ENCODE assay signal across 8 mouse cellular contexts in genomic region chr8:105533892-105534329, GRCm38 (mm10). TPM values are rescaled to one million over a fixed set of nuclear protein-coding genes. Genes with fewer than 3 reads are reported as not detected.
A peak's percentile ranks its signal among the peaks of the same experiment; 100 is the strongest.
DNase-seq lines count a peak whose midpoint lies in the region; ATAC-seq lines count a peak whose summit lies in the region.

No protein-coding gene starts in this region.

- H3K4me1 ChIP-seq in hindbrain, embryonic 15.5 days (replicated peaks) = peaks cover 6% of the 10 kb centered on the region; the same call in 1 of the 2 replicates
- peaks cover 9% of the 10 kb centered on the region for H3K4me1 ChIP-seq in limb, embryonic 12.5 days (replicated peaks)
- peaks cover 17% of the 10 kb centered on the region for H3K4me1 ChIP-seq in midbrain, embryonic 13.5 days (replicated peaks)

- H3K27ac ChIP-seq in hindbrain, embryonic 15.5 days (replicated peaks) = 0 out of 2 replicates have a peak overlapping the region, but pooled peaks have one; percentile 13
- peak overlapping the region; percentile 70 for H3K27ac ChIP-seq in limb, embryonic 12.5 days
- no peak overlapping the region for H3K27ac ChIP-seq in midbrain, embryonic 13.5 days

- ATAC-seq in hindbrain, embryonic 15.5 days (ENCODE audit: low FRiP score, low read depth) = peak; percentile 68; the same call in 1 of the 2 replicates
- peak; percentile 50; the same call in 1 of the 2 replicates for ATAC-seq in limb, embryonic 12.5 days (ENCODE audit: insufficient number of reproducible peaks, insufficient read depth, low FRiP score, low TSS enrichment, low read depth)
- peak; percentile 71 for ATAC-seq in midbrain, embryonic 13.5 days

- no peaks in the 10 kb centered on the region for H3K27me3 ChIP-seq in hindbrain, embryonic 15.5 days
- H3K27me3 ChIP-seq in limb, embryonic 12.5 days = no peaks in the 10 kb centered on the region
- H3K27me3 ChIP-seq in midbrain, embryonic 13.5 days = no peaks in the 10 kb centered on the region
- H3K27me3 ChIP-seq in splenic B cell, adult 2 months (ENCODE audit: control insufficient read depth, insufficient read depth, low read length, poor library complexity, severe bottlenecking) = no peaks in the 10 kb centered on the region

- no peak overlapping the region for H3K9ac ChIP-seq in hindbrain, embryonic 15.5 days
- H3K9ac ChIP-seq in limb, embryonic 12.5 days (replicated peaks) = no peak overlapping the region
- H3K9ac ChIP-seq in midbrain, embryonic 13.5 days (replicated peaks) = no peak overlapping the region; the same call in 1 of the 2 replicates

- H3K4me3 ChIP-seq in hindbrain, embryonic 15.5 days = no peak overlapping the region
- no peak overlapping the region for H3K4me3 ChIP-seq in limb, embryonic 12.5 days (replicated peaks)
- no peak overlapping the region for H3K4me3 ChIP-seq in midbrain, embryonic 13.5 days (replicated peaks)

- H3K36me3 ChIP-seq in hindbrain, embryonic 15.5 days = peaks cover 34% of the 10 kb centered on the region
- peaks cover 52% of the 10 kb centered on the region for H3K36me3 ChIP-seq in limb, embryonic 12.5 days
- H3K36me3 ChIP-seq in midbrain, embryonic 13.5 days = peaks cover 63% of the 10 kb centered on the region
- peaks cover 5% of the 10 kb centered on the region for H3K36me3 ChIP-seq in splenic B cell, adult 2 months (ENCODE audit: control insufficient read depth, insufficient read depth, low read length, poor library complexity, severe bottlenecking)

- H3K4me2 ChIP-seq in hindbrain, embryonic 15.5 days = no peak overlapping the region
- H3K4me2 ChIP-seq in limb, embryonic 12.5 days = no peak overlapping the region
- H3K4me2 ChIP-seq in midbrain, embryonic 13.5 days (replicated peaks) = no peak overlapping the region

- no peaks in the 10 kb centered on the region for H3K9me3 ChIP-seq in hindbrain, embryonic 15.5 days
- H3K9me3 ChIP-seq in limb, embryonic 12.5 days = no peaks in the 10 kb centered on the region
- H3K9me3 ChIP-seq in midbrain, embryonic 13.5 days = no peaks in the 10 kb centered on the region

- DNase-seq in ovary, postnatal 10 days (ENCODE audit: low spot score) = peak; percentile 64
- DNase-seq in ovary, adult 18-20 months (ENCODE audit: low spot score) = no peak
- peak; percentile 75 for DNase-seq in cerebellum, adult 9-10 months
- DNase-seq in frontal cortex, postnatal 36 days (ENCODE audit: low spot score in 2 of 2) = peak; percentile 42 to 52
- DNase-seq in splenic B cell, adult 2 months (ENCODE audit: low read depth, low spot score) = peak; percentile 76

- WGBS in hindbrain, embryonic 15.5 days = 5% methylated on average over 1 of the region's 1 CpGs
- 0% methylated on average over 1 of the region's 1 CpGs for WGBS in limb, embryonic 12.5 days
- 0% methylated on average over 1 of the region's 1 CpGs for WGBS in midbrain, embryonic 13.5 days

RNA-seq across cellular contexts. Expression of gene Hsd11b2, which starts 15.4 kb away (rescaled TPM):
- 7.2 and 9.7 TPM in 2 replicates for polyA plus RNA-seq in hindbrain, embryonic 15.5 days (2015; fragmentation: Nextera tagmentation; extraction: Ambion mirVana)
- 28.2 and 30.6 TPM in 2 replicates for polyA plus RNA-seq in limb, embryonic 12.5 days (2016; fragmentation: Nextera tagmentation; extraction: Ambion mirVana)
- 11.6 and 16.9 TPM in 2 replicates for polyA plus RNA-seq in midbrain, embryonic 13.5 days (2015; fragmentation: Nextera tagmentation; extraction: Ambion mirVana)

RNA-seq across cellular contexts. Expression of gene Atp6v0d1, which starts 31.9 kb away (rescaled TPM):
- 222 and 231 TPM in 2 replicates for polyA plus RNA-seq in hindbrain, embryonic 15.5 days (2015; fragmentation: Nextera tagmentation; extraction: Ambion mirVana)
- polyA plus RNA-seq in limb, embryonic 12.5 days (2016; fragmentation: Nextera tagmentation; extraction: Ambion mirVana) = 60.5 and 61.5 TPM in 2 replicates
- polyA plus RNA-seq in midbrain, embryonic 13.5 days (2015; fragmentation: Nextera tagmentation; extraction: Ambion mirVana) = 177 and 182 TPM in 2 replicates

RNA-seq across cellular contexts. Expression of gene Zdhhc1, which starts 37.2 kb away (rescaled TPM):
- 39.8 and 41.9 TPM in 2 replicates for polyA plus RNA-seq in hindbrain, embryonic 15.5 days (2015; fragmentation: Nextera tagmentation; extraction: Ambion mirVana)
- 34.8 and 36.9 TPM in 2 replicates for polyA plus RNA-seq in limb, embryonic 12.5 days (2016; fragmentation: Nextera tagmentation; extraction: Ambion mirVana)
- polyA plus RNA-seq in midbrain, embryonic 13.5 days (2015; fragmentation: Nextera tagmentation; extraction: Ambion mirVana) = 26.2 and 31.3 TPM in 2 replicates
